Comparison of ENCODE assay signal across 15 mouse cellular contexts in the genomic region with DNA sequence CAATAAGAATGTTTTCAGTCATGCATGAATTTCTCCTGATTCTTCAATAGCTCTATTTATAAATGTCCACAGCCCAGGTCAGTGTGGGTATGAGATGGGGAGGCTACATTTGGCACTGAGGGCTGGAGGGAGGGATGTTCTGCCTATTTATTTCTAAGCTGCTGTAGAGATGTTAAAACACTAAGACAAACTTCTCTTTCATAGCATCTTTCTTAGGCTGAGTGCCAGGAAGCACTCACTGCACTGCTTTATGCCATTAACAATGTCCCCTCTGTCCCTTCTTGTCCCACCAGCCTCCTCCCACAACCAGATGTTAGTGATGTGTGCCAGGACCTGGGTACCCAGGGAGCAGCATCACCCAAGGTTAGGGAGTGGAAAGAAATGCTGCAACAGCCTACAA. TPM values are rescaled to one million over a fixed set of nuclear protein-coding genes. Genes with fewer than 3 reads are reported as not detected.
DNase-seq lines count a peak whose midpoint lies in the region; TF ChIP-seq lines count a peak whose summit lies in the region.
"Had no signal": no experiment of that assay in that cellular context is flagged by ENCODE, and none has a peak within 500 bp of the region (broad histone marks: within the 10 kb centered on the region; RNA-seq: fewer than 3 reads in every experiment).

No protein-coding gene starts in this region.

- H3K27ac ChIP-seq in kidney, adult 2 months (ENCODE audit: insufficient read depth, low read depth, low read length) = no peak overlapping the region
- H3K27ac ChIP-seq: liver, embryonic 13.5 days had no signal

- H3K4me1 ChIP-seq in kidney, adult 2 months (ENCODE audit: control insufficient read depth, insufficient read depth, low read length) = no peaks in the 10 kb centered on the region
- H3K4me1 ChIP-seq: liver, embryonic 13.5 days had no signal

- no peak for TF ChIP-seq CTCF in kidney, adult 2 months (conservative IDR thresholded peaks at IDR 0.05; ENCODE audit: insufficient read depth, insufficient read length, low read depth, low read length)

- H3K36me3 ChIP-seq in kidney, adult 2 months (ENCODE audit: control insufficient read depth, insufficient read depth, low read length) = no peaks in the 10 kb centered on the region
- H3K36me3 ChIP-seq: liver, embryonic 13.5 days had no signal

- no peak for TF ChIP-seq POLR2A in kidney, adult 2 months (IDR thresholded peaks at IDR 0.05; ENCODE audit: low read depth, low read length)

- H3K4me3 ChIP-seq in kidney, adult 2 months (ENCODE audit: insufficient read depth, low read depth, low read length) = no peak overlapping the region
- H3K4me3 ChIP-seq: liver, embryonic 13.5 days had no signal

- DNase-seq in cerebellum, adult 11 months = peak; percentile 2
- DNase-seq in cerebellum, postnatal 4 days (ENCODE audit: low spot score in 2 of 2) = no peak
- DNase-seq in left cerebral cortex, adult 11 months (ENCODE audit: low spot score) = peak; percentile 62
- no peak for DNase-seq in left cerebral cortex, postnatal 36 days (ENCODE audit: low spot score in 2 of 2)
- peak; percentile 9 to 26 for DNase-seq in frontal cortex, postnatal 10 days (ENCODE audit: low spot score in 2 of 2)
- peak; percentile 6 to 39 for DNase-seq in left cerebral cortex, postnatal 25 days (ENCODE audit: low spot score in 2 of 2)
- no peak for DNase-seq in kidney, adult 2 months
- DNase-seq in urinary bladder, postnatal 10 days (ENCODE audit: low spot score) = no peak
- DNase-seq: gastrocnemius, postnatal 10 days; kidney, postnatal 10 days; liver, embryonic 13.5 days; lung, postnatal 36 days had no signal

- intact Hi-C loops in left cerebral cortex, postnatal 36 days (cut with DNase I) = no loop called here
- intact Hi-C loops in left cerebral cortex, postnatal 25 days (cut with DNase I) = no loop called here

- H3K27me3 ChIP-seq in kidney, adult 2 months (replicated peaks; ENCODE audit: control insufficient read depth, insufficient read depth, low read length) = no peaks in the 10 kb centered on the region; the same call in 1 of the 2 replicates
- H3K27me3 ChIP-seq: liver, embryonic 13.5 days had no signal

RNA-seq across cellular contexts. Expression of gene Gjc3, which starts 3.6 kb away (rescaled TPM):
- 10 to 100 TPM; 21.0 to 23.4 TPM for total RNA-seq in left cerebral cortex, postnatal 36 days (2021)
- 10 to 100 TPM; 16.3 to 22.4 TPM for total RNA-seq in left cerebral cortex, postnatal 25 days (2021)
- polyA plus RNA-seq in kidney, adult 2 months (2012; rRNA removed) = 0.05 and 0.20 TPM in 2 replicates
- total RNA-seq: common myeloid progenitor, adult 5-6 weeks had no signal

RNA-seq across cellular contexts. Expression of gene Azgp1, which starts 14.8 kb away (rescaled TPM):
- not detected for total RNA-seq in left cerebral cortex, postnatal 36 days (2021)
- total RNA-seq in left cerebral cortex, postnatal 25 days (2021) = not detected
- polyA plus RNA-seq in kidney, adult 2 months (2012; rRNA removed) = 5.1 and 5.3 TPM in 2 replicates
- total RNA-seq: common myeloid progenitor, adult 5-6 weeks had no signal
- polyA plus RNA-seq: heart, embryonic 14.5 days had no signal

RNA-seq across cellular contexts. Expression of gene Cyp3a13, which starts 45.1 kb away (rescaled TPM):
- under 1 TPM; 0.25 TPM for total RNA-seq in left cerebral cortex, postnatal 36 days (2021)
- under 1 TPM; 0.11 to 0.18 TPM for total RNA-seq in left cerebral cortex, postnatal 25 days (2021)
- polyA plus RNA-seq in kidney, adult 2 months (2012; rRNA removed) = 0.22 and 0.31 TPM in 2 replicates
- total RNA-seq: common myeloid progenitor, adult 5-6 weeks; gastrocnemius, postnatal 10 days had no signal
- polyA plus RNA-seq: heart, embryonic 14.5 days had no signal

RNA-seq across cellular contexts. Expression of gene Smok3a, which starts 54.6 kb away (rescaled TPM):
- total RNA-seq in left cerebral cortex, postnatal 36 days (2021) = not detected
- total RNA-seq in left cerebral cortex, postnatal 25 days (2021) = not detected
- not detected in 2 replicates for polyA plus RNA-seq in kidney, adult 2 months (2012; rRNA removed)
- total RNA-seq: adrenal gland, postnatal 4 days; common myeloid progenitor, adult 5-6 weeks; gastrocnemius, postnatal 10 days had no signal
- polyA plus RNA-seq: heart, embryonic 14.5 days; liver, embryonic 13.5 days had no signal

RNA-seq across cellular contexts. Expression of gene Smok3b, which starts 54.7 kb away (rescaled TPM):
- not detected for total RNA-seq in left cerebral cortex, postnatal 36 days (2021)
- not detected for total RNA-seq in left cerebral cortex, postnatal 25 days (2021)
- polyA plus RNA-seq in kidney, adult 2 months (2012; rRNA removed) = not detected in 2 replicates
- total RNA-seq: adrenal gland, postnatal 4 days; common myeloid progenitor, adult 5-6 weeks; gastrocnemius, postnatal 10 days had no signal
- polyA plus RNA-seq: heart, embryonic 14.5 days; liver, embryonic 13.5 days had no signal

Comparison
In these comparisons a context has a peak if more than half of its experiments do, and no peak if none do; other contexts are left out.
1. DNase-seq: peak in cerebellum, adult 11 months (single experiment), left cerebral cortex, adult 11 months (single experiment), frontal cortex, postnatal 10 days (2 of 2) and left cerebral cortex, postnatal 25 days (2 of 2); none in cerebellum, postnatal 4 days (0 of 2), left cerebral cortex, postnatal 36 days (0 of 2), kidney, adult 2 months (single experiment) and urinary bladder, postnatal 10 days (single experiment).